Mouse (Mus musculus) heart, postnatal 0 days (tissue): ENCODE measurements at regions not wholly inside any gene's neighbourhood (a gene's known extent, or its start where the extent isn't known, plus 50 kb on each side); places are given as distances from the start of the nearest gene placed in this dataset.

ENCODE experiments used
- CTCF ChIP-seq: IDR thresholded peaks from 2 replicates; pipeline ENCODE4 v1.5.1; 2016; ENCODE audit warnings: antibody characterized with exemption, control low read depth, low read depth
- EP300 ChIP-seq: IDR thresholded peaks from 2 replicates; pipeline ENCODE4 v1.6.1; 2016; ENCODE audit warnings: antibody characterized with exemption, low read depth

DNA sequence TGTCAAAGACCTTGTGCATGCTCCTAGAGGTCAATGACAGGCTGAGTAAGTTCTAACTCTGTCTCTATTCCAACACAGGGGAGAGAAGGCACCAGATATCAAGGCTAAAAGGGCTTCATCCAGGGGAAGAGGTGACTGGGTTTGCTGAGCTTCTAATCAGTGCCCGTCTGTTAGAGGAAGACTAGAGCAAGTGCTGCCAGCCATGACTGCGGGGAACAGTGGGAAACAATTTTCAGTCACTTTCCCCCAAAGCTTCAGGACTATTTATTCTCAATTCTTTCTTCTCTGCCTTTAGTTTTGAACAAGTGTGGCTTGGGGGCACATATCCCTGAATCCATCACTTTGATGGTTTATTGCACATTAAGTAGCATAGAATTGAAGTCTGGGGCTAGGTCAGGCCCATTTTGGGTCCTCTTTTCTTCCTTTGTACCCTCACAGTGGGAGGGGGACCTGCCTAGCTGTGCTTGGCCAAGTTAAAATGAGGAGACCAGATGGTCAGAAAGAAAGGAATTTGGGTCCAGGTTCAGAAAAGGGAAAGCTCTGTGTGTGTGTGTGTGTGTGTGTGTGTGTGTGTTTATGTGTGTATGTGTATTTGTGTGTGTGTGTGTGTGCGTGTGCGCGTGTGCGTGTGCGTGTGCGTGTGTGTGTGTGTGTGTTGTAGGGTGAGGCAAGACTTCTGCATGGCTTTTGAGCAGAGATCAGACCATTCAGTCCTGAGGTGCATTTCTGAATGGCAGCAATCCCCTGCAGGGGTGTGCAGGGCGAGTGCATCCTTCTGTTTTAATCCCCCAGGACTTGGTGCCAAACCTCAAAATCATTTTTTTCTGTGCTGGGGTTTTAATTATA is 337.2 kb downstream of the 1500009L16Rik start:
- TF ChIP-seq CTCF (no peak), EP300 (no peak)
